Mouse (Mus musculus): ENCODE data around the gene Bpifb5. TPM values are rescaled to one million over a fixed set of nuclear protein-coding genes. Genes with fewer than 3 reads are reported as not detected.

Bpifb5 gene
- polyA plus RNA-seq, 1 experiment: 12.7 TPM

Other genes with a start within 250 kb of the Bpifb5 start
- 7.6 and 9.6 TPM in 2 replicates for gene Bpifa6, start 248.8 kb upstream of the Bpifb5 start, polyA plus RNA-seq (2012; rRNA removed)
- 0.11 TPM in 1 of 2 replicates, not detected in the other for gene Bpifa2, start 215.5 kb upstream of the Bpifb5 start, polyA plus RNA-seq (2012; rRNA removed)
- gene Bpifa3, start 93.4 kb upstream of the Bpifb5 start, polyA plus RNA-seq (2012; rRNA removed): 195 and 226 TPM in 2 replicates
- gene Bpifa1, start 80.9 kb upstream of the Bpifb5 start, polyA plus RNA-seq (2012; rRNA removed): 0.83 and 0.93 TPM in 2 replicates
- gene Bpifa5, start 61.1 kb upstream of the Bpifb5 start, polyA plus RNA-seq (2012; rRNA removed): not detected in 2 replicates
- gene Bpifb1, start 32.9 kb upstream of the Bpifb5 start, polyA plus RNA-seq (2012; rRNA removed): 0.37 and 0.42 TPM in 2 replicates
- gene Bpifb9a, start 34.1 kb downstream of the Bpifb5 start, polyA plus RNA-seq (2012; rRNA removed): not detected in 2 replicates
- not detected in 2 replicates for gene Bpifb9b, start 83.5 kb downstream of the Bpifb5 start, polyA plus RNA-seq (2012; rRNA removed)
- 3.1 and 5.0 TPM in 2 replicates for gene Cdk5rap1, start 149.3 kb downstream of the Bpifb5 start, polyA plus RNA-seq (2012; rRNA removed)
- 5.7 and 7.2 TPM in 2 replicates for gene Snta1, start 184.4 kb downstream of the Bpifb5 start, polyA plus RNA-seq (2012; rRNA removed)
- 10.2 and 12.6 TPM in 2 replicates for gene Cbfa2t2, start 212.7 kb downstream of the Bpifb5 start, polyA plus RNA-seq (2012; rRNA removed)

Measured in testis, adult 2 months (tissue).